Mouse (Mus musculus) embryonic fibroblast, embryonic 13.5 days (primary cell): ENCODE results near the gene Ift52.

Source experiments
- CTCF ChIP-seq: IDR thresholded peaks from 2 replicates; pipeline ENCODE4 v1.5.1; 2011; ENCODE audit warnings: mild to moderate bottlenecking, control low read depth, low read length, moderate library complexity, borderline replicate concordance; ENCODE audit not compliant: insufficient read depth
- POLR2A ChIP-seq: IDR thresholded peaks from 2 replicates; pipeline ENCODE4 v1.6.1; 2011; ENCODE audit warnings: low read depth, mild to moderate bottlenecking, control low read depth, low read length, moderate library complexity

GRCm38 (mm10) chr2:162969101-162969500 lies 48.1 kb upstream of the Ift52 start:
- TF ChIP-seq CTCF, result no peak
- no peak for TF ChIP-seq POLR2A
